Mouse (Mus musculus) ES-CJ7 (cell line): ENCODE data around the gene Wap.

Experiments used
- DNase-seq: peaks from one replicate; pipeline ENCODE4 v3.0.0; 2011; ENCODE audit warnings: low read depth, low spot score

Wap gene

DNA sequence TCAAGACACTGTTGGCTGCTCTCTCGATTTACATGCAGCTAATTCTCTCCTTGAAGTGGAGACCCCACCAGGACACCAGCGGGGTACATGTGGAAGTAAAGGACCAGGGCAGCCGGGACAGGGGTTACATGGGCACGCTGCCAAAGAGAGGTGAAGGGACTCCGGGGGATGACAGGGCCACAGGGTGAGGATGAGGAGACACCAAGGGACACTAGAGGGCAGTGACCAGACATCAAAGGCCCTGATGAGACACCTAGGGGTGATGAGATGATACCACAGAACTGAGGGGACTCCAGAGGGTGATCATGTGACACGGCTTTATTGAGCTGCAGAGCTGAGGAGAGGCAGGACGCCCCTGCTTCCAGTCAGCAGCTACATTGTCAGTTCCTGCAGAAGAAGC lies 40.9 kb downstream of the Wap start:
- DNase-seq: no peak

DNA sequence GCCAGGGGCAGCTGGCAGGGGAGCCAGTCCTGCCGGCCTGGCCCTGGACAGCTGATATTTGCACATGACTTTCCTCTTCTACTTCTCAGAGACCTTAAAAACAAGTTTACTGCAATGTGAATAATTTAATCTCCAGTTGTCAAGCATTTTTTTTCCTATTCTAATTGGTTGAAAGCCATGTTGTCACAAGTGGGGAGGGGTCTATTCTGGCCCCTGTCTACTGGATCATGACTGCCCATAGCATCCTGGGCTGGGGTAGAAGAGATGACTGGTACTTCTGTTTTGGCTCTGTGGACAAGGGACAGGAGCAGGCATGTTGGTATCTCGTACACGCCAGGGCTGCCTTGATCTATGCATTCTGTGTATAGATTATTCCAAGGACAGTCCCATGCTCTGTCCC lies 41.8 kb downstream of the Wap start:
- DNase-seq: no peak

GRCm38 (mm10) chr11:6596205-6596604 lies 42.2 kb downstream of the Wap start:
- DNase-seq: no peak

DNA sequence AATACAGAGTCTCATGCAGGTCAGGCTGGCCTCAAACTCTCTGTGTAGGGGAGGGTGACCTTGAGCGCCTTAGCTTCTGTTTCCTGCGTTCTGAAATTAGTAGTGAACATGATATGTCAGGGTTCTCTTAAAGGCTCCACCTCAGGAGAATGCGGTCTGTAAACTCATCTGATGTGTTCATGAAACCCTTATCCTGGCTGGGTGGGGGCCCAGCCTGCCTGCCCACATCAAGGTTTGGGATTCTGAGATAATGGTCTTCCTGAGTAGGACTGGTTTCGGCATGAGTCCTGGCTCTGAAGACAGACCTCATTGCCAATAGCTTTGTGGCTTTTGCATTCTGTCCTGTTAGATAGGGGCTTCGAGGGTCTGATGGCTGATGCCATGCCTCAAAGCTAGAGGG lies 43.1 kb downstream of the Wap start:
- no peak for DNase-seq

GRCm38 (mm10) chr11:6594845-6595244 lies 43.6 kb downstream of the Wap start:
- no peak for DNase-seq

GRCm38 (mm10) chr11:6593406-6593805 lies 45.0 kb downstream of the Wap start:
- no peak for DNase-seq

DNA sequence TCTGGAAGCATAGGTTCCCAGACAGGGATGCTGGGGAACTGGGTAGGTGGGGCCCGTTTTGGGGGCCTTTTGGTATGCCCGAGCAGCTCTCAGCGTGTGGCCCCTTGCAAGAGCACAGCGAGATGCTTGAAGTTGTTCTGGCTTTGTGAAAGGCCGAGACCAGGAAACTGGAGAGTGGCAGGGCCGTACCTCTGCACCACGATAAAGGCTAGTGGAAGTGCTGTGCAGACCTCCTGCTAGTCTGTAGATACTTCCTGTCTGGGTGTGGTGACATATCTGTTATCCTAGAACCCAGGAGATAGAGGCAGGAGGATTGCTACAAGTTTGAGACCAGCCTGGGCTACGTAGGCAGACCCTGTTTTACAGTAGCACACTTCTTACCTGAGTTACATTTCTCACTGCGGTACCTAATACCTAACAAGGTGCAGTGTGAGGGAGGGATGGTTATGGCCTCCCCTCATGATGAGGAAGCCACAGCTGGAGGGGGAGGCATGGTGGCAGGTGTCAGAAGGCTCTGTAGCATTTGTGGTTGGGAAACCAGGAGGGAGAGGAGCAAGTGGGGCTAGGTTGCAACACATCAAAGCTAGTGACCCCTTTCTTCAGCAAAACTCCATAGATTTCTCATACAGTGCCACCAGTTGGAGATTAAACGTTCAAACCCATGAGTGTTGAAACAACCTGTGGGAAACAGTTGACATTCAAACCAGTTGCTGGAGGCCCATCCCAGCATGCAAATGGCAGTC lies 47.3 kb downstream of the Wap start:
- DNase-seq: peak; percentile 35

DNA sequence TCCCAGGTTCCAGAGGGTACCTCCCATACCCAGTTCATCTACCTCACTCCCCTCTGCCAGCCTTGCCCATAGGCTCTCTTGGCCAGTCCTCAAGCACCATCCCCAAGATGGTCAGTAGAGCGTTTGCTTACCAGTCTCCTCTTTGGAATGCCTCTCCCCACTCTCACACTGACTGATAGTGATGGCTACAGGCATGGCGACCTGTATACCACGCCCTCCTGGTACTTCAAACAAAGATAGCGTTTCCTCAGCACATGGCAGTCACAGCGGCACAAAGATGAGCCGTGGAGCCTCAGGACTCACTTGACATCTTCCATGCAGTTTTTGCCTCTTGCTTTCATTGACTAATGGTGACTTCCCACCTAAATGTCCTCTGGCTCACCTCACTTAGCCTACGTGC lies 48.6 kb downstream of the Wap start:
- DNase-seq: no peak

- DNase-seq: no peak
Measured at GRCm38 (mm10) chr11:6588295-6588694, 50.1 kb downstream of the Wap start.

GRCm38 (mm10) chr11:6587249-6587940 lies 51.0 kb downstream of the Wap start:
- no peak for DNase-seq

DNA sequence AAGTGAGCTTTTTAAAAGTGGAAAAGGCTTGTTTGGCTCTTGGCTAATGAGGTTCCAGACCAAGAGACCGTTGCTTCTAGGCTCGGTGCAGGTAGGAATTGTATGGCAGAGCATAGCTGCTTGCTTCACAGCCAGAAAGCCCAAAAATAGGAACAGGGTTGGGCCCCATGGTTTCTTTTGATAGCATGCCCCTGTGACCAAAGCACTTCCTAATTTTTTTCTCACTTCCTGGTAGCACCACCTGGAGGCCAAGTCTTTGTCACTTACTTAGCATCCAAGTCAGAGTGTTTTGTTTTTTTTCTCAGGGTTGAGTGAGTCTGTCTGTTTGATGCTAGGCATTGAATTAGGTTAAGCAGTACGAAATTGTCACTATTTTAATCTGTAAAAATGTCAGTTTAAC lies 51.8 kb downstream of the Wap start:
- DNase-seq: no peak

GRCm38 (mm10) chr11:6585748-6586147 lies 52.7 kb downstream of the Wap start:
- DNase-seq: no peak
